Mouse (Mus musculus) hindbrain, embryonic 16.5 days (tissue): ENCODE data around the gene Rrp9. TPM values are rescaled to one million over a fixed set of nuclear protein-coding genes. Genes with fewer than 3 reads are reported as not detected.

Experiments
- ATAC-seq: fragments of 200-750 bp; cut with Nextera tagmentation; 2 replicates; pipeline ENCODE4 v1.8.0; 2017; ENCODE audit warnings: moderate TSS enrichment, moderate library complexity
- H3K27ac ChIP-seq: fragments of 300-500 bp; sonication (generic); 2 replicates; pipeline ENCODE4 v1.5.1; 2014; ENCODE audit warnings: low read depth, mild to moderate bottlenecking, control low read depth, low read length, moderate library complexity
- H3K27me3 ChIP-seq: fragments of 300-500 bp; sonication (generic); replicated peaks from 2 replicates; pipeline ENCODE4 v1.6.1; 2014; ENCODE audit warnings: low read length; ENCODE audit not compliant: control insufficient read depth, insufficient read depth
- H3K36me3 ChIP-seq: fragments of 300-500 bp; sonication (generic); 2 replicates; pipeline ENCODE4 v1.6.1; 2014; ENCODE audit warnings: mild to moderate bottlenecking, low read length, moderate library complexity, mixed read lengths; ENCODE audit not compliant: control insufficient read depth, insufficient read depth
- H3K4me1 ChIP-seq: fragments of 300-500 bp; sonication (generic); 2 replicates; pipeline ENCODE4 v1.6.1; 2014; ENCODE audit warnings: low read depth, low read length; ENCODE audit not compliant: control insufficient read depth, insufficient read depth
- H3K4me2 ChIP-seq: fragments of 300-500 bp; sonication (generic); 2 replicates; pipeline ENCODE4 v1.6.1; 2014; ENCODE audit warnings: mild to moderate bottlenecking, low read length, control low read depth, moderate library complexity
- H3K4me3 ChIP-seq: fragments of 300-500 bp; sonication (generic); 2 replicates; pipeline ENCODE4 v1.5.1; 2014; ENCODE audit warnings: mild to moderate bottlenecking, low read length, control low read depth, moderate library complexity
- H3K9ac ChIP-seq: fragments of 300-500 bp; sonication (generic); 2 replicates; pipeline ENCODE4 v1.6.1; 2014; ENCODE audit warnings: low read depth, mild to moderate bottlenecking, control low read depth, low read length, moderate library complexity
- H3K9me3 ChIP-seq: fragments of 300-500 bp; sonication (generic); 2 replicates; pipeline ENCODE4 v1.6.1; 2014; ENCODE audit warnings: mild to moderate bottlenecking, low read length, moderate library complexity; ENCODE audit not compliant: control insufficient read depth
- WGBS: fragments of 180-500 bp; shearing (Covaris S2); extraction: QIAGEN DNeasy Blood & Tissue Kit; methylation state at CpG from one replicate; pipeline ENCODE4 v1.1.7; 2014; 5-methylcytosine and 5-hydroxymethylcytosine counted together
- polyA plus RNA-seq: library from polyadenylated mRNA; unstranded; fragments of >200 nt; fragmentation: Nextera tagmentation; extraction: Ambion mirVana; gene quantifications from 2 replicates; pipeline ENCODE4 v1.2.1, GENCODE M21; 2015

Rrp9 gene
- polyA plus RNA-seq, 1 experiment from 2014 or later = 43.1 TPM

- H3K4me3 ChIP-seq = peak overlapping the region; percentile 73
- no peaks in the 10 kb centered on the region for H3K36me3 ChIP-seq
- peak; percentile 15 for ATAC-seq
- peaks cover 49% of the 10 kb centered on the region for H3K4me1 ChIP-seq
- peak overlapping the region; percentile 92 for H3K27ac ChIP-seq
- no peaks in the 10 kb centered on the region for H3K27me3 ChIP-seq
- H3K9me3 ChIP-seq = no peaks in the 10 kb centered on the region
- WGBS = 3% methylated on average over 13 of the region's 20 CpGs
- H3K9ac ChIP-seq = peak overlapping the region; percentile 93
- H3K4me2 ChIP-seq = peak overlapping the region; percentile 62
These were observed 21.5 kb upstream of the Rrp9 start for GRCm38 (mm10) chr9:106454071-106454761.

GRCm38 (mm10) chr9:106454888-106455681, 20.7 kb upstream of the Rrp9 start:
- peak; percentile 51 for ATAC-seq
- Histone ChIP-seq H3K4me3 (peak overlapping the region; percentile 73), H3K4me1 (peaks cover 53% of the 10 kb centered on the region), H3K27me3 (no peaks in the 10 kb centered on the region), H3K9me3 (no peaks in the 10 kb centered on the region), H3K4me2 (peak overlapping the region; percentile 62), H3K9ac (peak overlapping the region; percentile 93), H3K27ac (peak overlapping the region; percentile 92), H3K36me3 (no peaks in the 10 kb centered on the region)
- 2% methylated on average over 17 of the region's 17 CpGs for WGBS

GRCm38 (mm10) chr9:106456325-106457162, 19.2 kb upstream of the Rrp9 start:
- WGBS = 25% methylated on average over 15 of the region's 15 CpGs
- Histone ChIP-seq H3K9me3 (no peaks in the 10 kb centered on the region), H3K27ac (peak overlapping the region; percentile 62), H3K4me1 (peaks cover 50% of the 10 kb centered on the region), H3K4me2 (peak overlapping the region; percentile 62), H3K36me3 (peaks cover 7% of the 10 kb centered on the region; the same call in 1 of the 2 replicates), H3K4me3 (peak overlapping the region; percentile 73), H3K9ac (peak overlapping the region; percentile 93), H3K27me3 (no peaks in the 10 kb centered on the region)
- no peak for ATAC-seq

- H3K4me2 ChIP-seq = peak overlapping the region; percentile 62
- H3K27ac ChIP-seq = peak overlapping the region; percentile 62
- H3K9me3 ChIP-seq = no peaks in the 10 kb centered on the region
- H3K4me3 ChIP-seq = peak overlapping the region; percentile 73; the same call in 1 of the 2 replicates
- no peaks in the 10 kb centered on the region for H3K27me3 ChIP-seq
- peaks cover 49% of the 10 kb centered on the region for H3K4me1 ChIP-seq
- peak overlapping the region; percentile 93 for H3K9ac ChIP-seq
- 33% methylated on average over 9 of the region's 9 CpGs for WGBS
- ATAC-seq = no peak
- peaks cover 8% of the 10 kb centered on the region for H3K36me3 ChIP-seq
These were observed 18.6 kb upstream of the Rrp9 start for GRCm38 (mm10) chr9:106457163-106457559.

DNA sequence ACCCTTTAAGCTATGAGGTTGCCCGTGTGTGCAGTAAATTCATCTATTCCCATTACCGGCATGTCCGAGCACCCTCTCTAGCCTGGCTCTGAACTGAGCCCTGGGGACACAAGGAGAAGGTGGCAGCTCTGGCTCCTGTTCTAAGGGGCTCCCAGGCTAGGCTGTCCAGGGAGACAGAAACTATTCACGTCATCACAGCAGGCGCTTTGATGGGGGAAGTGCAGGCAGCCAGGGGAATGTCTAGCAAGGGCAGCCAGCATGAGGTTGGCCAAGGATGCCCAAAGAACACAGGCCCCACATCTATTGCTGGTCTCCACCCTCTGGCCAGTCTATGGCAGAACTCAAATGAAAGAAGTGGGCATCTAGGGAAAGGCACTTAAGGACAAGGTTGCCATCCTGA, 17.8 kb upstream of the Rrp9 start:
- no peak for ATAC-seq
- 44% methylated on average over 5 of the region's 5 CpGs for WGBS
- H3K4me2 ChIP-seq = no peak overlapping the region

GRCm38 (mm10) chr9:106459946-106460345, 15.8 kb upstream of the Rrp9 start:
- Histone ChIP-seq H3K9me3 (no peaks in the 10 kb centered on the region), H3K36me3 (peaks cover 23% of the 10 kb centered on the region), H3K27me3 (no peaks in the 10 kb centered on the region), H3K4me1 (peaks cover 46% of the 10 kb centered on the region), H3K4me3 (no peak overlapping the region), H3K4me2 (no peak overlapping the region), H3K9ac (no peak overlapping the region), H3K27ac (no peak overlapping the region)
- WGBS = 79% methylated on average over 15 of the region's 15 CpGs
- no peak for ATAC-seq

More for the DNA sequence above, 17.8 kb upstream of the Rrp9 start:
- Histone ChIP-seq H3K27me3 (no peaks in the 10 kb centered on the region), H3K9ac (peak overlapping the region; percentile 14; the same call in 1 of the 2 replicates), H3K4me3 (no peak overlapping the region), H3K4me1 (peaks cover 43% of the 10 kb centered on the region), H3K9me3 (no peaks in the 10 kb centered on the region), H3K36me3 (peaks cover 13% of the 10 kb centered on the region), H3K27ac (0 out of 2 replicates have a peak overlapping the region, but pooled peaks have one; percentile 24)

DNA sequence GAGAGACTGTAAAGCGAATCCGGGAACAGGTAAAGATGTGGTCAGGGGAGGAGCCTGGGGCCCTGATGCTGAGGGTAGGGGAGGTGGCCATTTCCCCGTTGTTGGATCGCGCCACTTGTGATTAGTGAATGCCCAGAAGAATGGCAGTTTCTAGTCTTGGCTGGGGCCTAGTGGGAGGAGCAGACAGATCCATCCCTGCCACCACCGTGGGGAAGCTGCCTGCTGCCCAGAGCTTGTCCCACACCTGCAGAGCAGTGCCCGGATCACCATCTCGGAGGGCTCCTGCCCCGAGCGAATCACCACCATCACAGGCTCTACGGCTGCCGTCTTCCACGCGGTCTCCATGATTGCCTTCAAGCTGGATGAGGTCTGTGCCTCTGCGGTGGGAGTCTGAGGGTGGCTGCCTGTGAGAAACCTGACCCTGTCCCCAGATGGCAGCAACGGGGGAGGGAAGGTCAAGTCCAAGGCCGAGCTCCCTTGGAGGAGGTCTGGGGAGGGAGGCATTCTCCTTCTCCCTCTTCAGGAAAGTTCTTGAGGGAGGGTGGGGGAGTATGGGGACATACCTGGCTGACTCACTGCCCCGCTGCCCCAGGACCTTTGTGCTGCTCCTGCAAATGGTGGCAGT, 15.2 kb upstream of the Rrp9 start:
- H3K9ac ChIP-seq = no peak overlapping the region
- 74% methylated on average over 18 of the region's 18 CpGs for WGBS
- no peak for ATAC-seq
- no peak overlapping the region for H3K4me2 ChIP-seq
- H3K4me1 ChIP-seq = peaks cover 45% of the 10 kb centered on the region
- H3K27ac ChIP-seq = no peak overlapping the region
- H3K27me3 ChIP-seq = no peaks in the 10 kb centered on the region
- H3K36me3 ChIP-seq = peaks cover 23% of the 10 kb centered on the region
- no peak overlapping the region for H3K4me3 ChIP-seq
- no peaks in the 10 kb centered on the region for H3K9me3 ChIP-seq

DNA sequence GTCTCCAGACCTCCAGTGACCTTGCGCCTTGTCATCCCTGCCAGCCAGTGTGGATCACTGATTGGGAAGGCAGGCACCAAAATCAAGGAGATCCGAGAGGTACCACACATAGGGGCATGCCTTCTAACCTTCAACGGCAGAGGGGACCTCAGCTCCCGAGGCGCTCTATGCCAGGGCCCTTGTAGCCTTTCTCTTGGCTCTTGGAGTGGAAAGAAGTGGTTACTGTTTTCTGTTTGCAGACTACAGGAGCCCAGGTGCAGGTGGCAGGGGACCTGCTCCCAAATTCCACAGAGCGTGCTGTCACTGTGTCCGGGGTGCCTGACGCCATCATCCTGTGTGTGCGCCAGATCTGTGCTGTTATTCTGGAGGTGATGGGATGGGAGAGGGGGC, 14.7 kb upstream of the Rrp9 start:
- H3K4me1 ChIP-seq = peaks cover 45% of the 10 kb centered on the region
- H3K4me3 ChIP-seq = no peak overlapping the region
- H3K9me3 ChIP-seq = no peaks in the 10 kb centered on the region
- H3K9ac ChIP-seq = no peak overlapping the region
- H3K36me3 ChIP-seq = peaks cover 23% of the 10 kb centered on the region
- H3K4me2 ChIP-seq = no peak overlapping the region
- H3K27me3 ChIP-seq = no peaks in the 10 kb centered on the region
- 91% methylated on average over 9 of the region's 9 CpGs for WGBS
- H3K27ac ChIP-seq = no peak overlapping the region
- no peak for ATAC-seq
